Comparison of ENCODE assay signal across 9 mouse cellular contexts in the genomic region with DNA sequence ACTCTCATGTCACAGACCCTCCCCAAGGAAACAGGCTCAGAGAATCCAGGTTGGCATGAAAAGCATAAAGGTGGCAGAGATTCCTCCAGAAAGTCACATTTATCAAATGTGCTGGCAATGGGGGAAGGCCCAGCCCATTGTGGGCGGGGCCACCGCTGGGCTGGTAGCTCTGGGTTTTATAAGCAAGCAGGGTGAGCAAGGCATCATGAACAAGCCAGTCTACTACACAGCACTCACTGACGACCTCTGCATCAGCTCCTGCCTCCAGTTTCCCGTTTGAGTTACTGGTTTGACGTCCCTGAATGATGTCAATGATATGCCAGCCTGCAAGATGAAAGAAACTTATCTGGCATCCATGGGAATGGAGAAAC. TPM values are rescaled to one million over a fixed set of nuclear protein-coding genes. Genes with fewer than 3 reads are reported as not detected.
DNase-seq lines count a peak whose midpoint lies in the region; ATAC-seq and TF ChIP-seq lines count a peak whose summit lies in the region.
"Had no signal": no experiment of that assay in that cellular context is flagged by ENCODE, and none has a peak within 500 bp of the region (broad histone marks: within the 10 kb centered on the region; RNA-seq: fewer than 3 reads in every experiment).

No protein-coding gene starts in this region.

- no peaks in the 10 kb centered on the region for H3K27me3 ChIP-seq in kidney, embryonic 16.5 days (ENCODE audit: insufficient read depth, low read length)
- H3K27me3 ChIP-seq in megakaryocyte, embryonic 14.5 days (replicated peaks) = peaks cover 40% of the 10 kb centered on the region
- no peaks in the 10 kb centered on the region for H3K27me3 ChIP-seq in hindbrain, embryonic 16.5 days (replicated peaks; ENCODE audit: control insufficient read depth, insufficient read depth, low read length)
- H3K27me3 ChIP-seq: neural tube, embryonic 15.5 days had no signal

- ATAC-seq in kidney, embryonic 16.5 days (ENCODE audit: low FRiP score, low TSS enrichment) = no peak
- ATAC-seq in erythroblast, adult 5-6 weeks (replicated peaks; ENCODE audit: low FRiP score, poor library complexity, severe bottlenecking) = peak; percentile 82
- ATAC-seq in hindbrain, embryonic 16.5 days = no peak

- no peak for TF ChIP-seq CTCF in layer of hippocampus, adult 2 months (conservative IDR thresholded peaks at IDR 0.05)

- peak overlapping the region; percentile 17; the same call in 1 of the 2 replicates for H3K27ac ChIP-seq in kidney, embryonic 16.5 days (ENCODE audit: low read length)
- H3K27ac ChIP-seq in hindbrain, embryonic 16.5 days (ENCODE audit: low read depth, low read length) = no peak overlapping the region
- H3K27ac ChIP-seq in layer of hippocampus, adult 2 months = no peak overlapping the region
- H3K27ac ChIP-seq: neural tube, embryonic 15.5 days had no signal

- no peak overlapping the region for H3K4me3 ChIP-seq in kidney, embryonic 16.5 days (ENCODE audit: low read length)
- H3K4me3 ChIP-seq in megakaryocyte, embryonic 14.5 days (replicated peaks) = peak overlapping the region; percentile 77
- H3K4me3 ChIP-seq in hindbrain, embryonic 16.5 days (ENCODE audit: low read length) = no peak overlapping the region
- H3K4me3 ChIP-seq in layer of hippocampus, adult 2 months = no peak overlapping the region
- H3K4me3 ChIP-seq: neural tube, embryonic 15.5 days had no signal

- 31% methylated on average over 5 of the region's 5 CpGs for WGBS in kidney, embryonic 16.5 days
- 38% methylated on average over 5 of the region's 5 CpGs for WGBS in hindbrain, embryonic 16.5 days

- DNase-seq in kidney, adult 9 months = no peak
- peak; percentile 32 for DNase-seq in MEL-GATA-1-ER (ENCODE audit: extremely low read depth, low read depth)
- DNase-seq in layer of hippocampus, adult 2 months (ENCODE audit: low spot score in 2 of 2) = no peak
- DNase-seq in testis, postnatal 10 days (ENCODE audit: low spot score) = no peak

- H3K9me3 ChIP-seq in kidney, embryonic 16.5 days (ENCODE audit: low read length) = no peaks in the 10 kb centered on the region
- no peaks in the 10 kb centered on the region for H3K9me3 ChIP-seq in megakaryocyte, embryonic 14.5 days
- H3K9me3 ChIP-seq in hindbrain, embryonic 16.5 days (ENCODE audit: control insufficient read depth, low read length) = no peaks in the 10 kb centered on the region
- H3K9me3 ChIP-seq: neural tube, embryonic 15.5 days had no signal

- peaks cover 17% of the 10 kb centered on the region for H3K4me1 ChIP-seq in kidney, embryonic 16.5 days (ENCODE audit: insufficient read depth, low read length)
- H3K4me1 ChIP-seq in megakaryocyte, embryonic 14.5 days = peaks cover 47% of the 10 kb centered on the region
- peaks cover 2% of the 10 kb centered on the region; the same call in 1 of the 2 replicates for H3K4me1 ChIP-seq in hindbrain, embryonic 16.5 days (ENCODE audit: control insufficient read depth, insufficient read depth, low read depth, low read length)
- H3K4me1 ChIP-seq: neural tube, embryonic 15.5 days had no signal

- H3K9ac ChIP-seq in kidney, embryonic 16.5 days (replicated peaks; ENCODE audit: low read length) = no peak overlapping the region
- no peak overlapping the region; the same call in 1 of the 2 replicates for H3K9ac ChIP-seq in hindbrain, embryonic 16.5 days (ENCODE audit: low read depth, low read length)
- H3K9ac ChIP-seq: neural tube, embryonic 15.5 days had no signal

- no peaks in the 10 kb centered on the region for H3K36me3 ChIP-seq in kidney, embryonic 16.5 days (ENCODE audit: insufficient read depth, low read length)
- H3K36me3 ChIP-seq in megakaryocyte, embryonic 14.5 days (replicated peaks; ENCODE audit: low read length) = no peaks in the 10 kb centered on the region
- H3K36me3 ChIP-seq in hindbrain, embryonic 16.5 days (ENCODE audit: control insufficient read depth, insufficient read depth, low read length) = no peaks in the 10 kb centered on the region
- H3K36me3 ChIP-seq: neural tube, embryonic 15.5 days had no signal

- no peak overlapping the region for H3K4me2 ChIP-seq in kidney, embryonic 16.5 days (replicated peaks; ENCODE audit: low read depth, low read length)
- H3K4me2 ChIP-seq in hindbrain, embryonic 16.5 days (ENCODE audit: low read length) = no peak overlapping the region
- H3K4me2 ChIP-seq: neural tube, embryonic 15.5 days had no signal

RNA-seq across cellular contexts. Expression of gene Pacsin2, which starts 10.0 kb away (rescaled TPM):
- 85.4 and 92.0 TPM in 2 replicates for polyA plus RNA-seq in kidney, embryonic 16.5 days (2015; fragmentation: Nextera tagmentation; extraction: Ambion mirVana)
- 102 and 137 TPM in 2 replicates for total RNA-seq in erythroblast, adult 5-6 weeks (2015; ENCODE audit: low replicate concordance)
- 285 and 310 TPM in 2 replicates for total RNA-seq in erythroblast, adult 5-6 weeks (2017; ENCODE audit: low replicate concordance)
- polyA plus RNA-seq in megakaryocyte, embryonic 14.5 days (2012; ENCODE audit: insufficient read depth, low replicate concordance) = 39.9 and 82.1 TPM in 2 replicates
- 26.9 and 32.1 TPM in 2 replicates for polyA plus RNA-seq in hindbrain, embryonic 16.5 days (2015; fragmentation: Nextera tagmentation; extraction: Ambion mirVana)
- 100 to 1,000 TPM in 1 of 2 experiments, 10 to 100 TPM in 1; 99.7 to 104 TPM for total RNA-seq in layer of hippocampus, adult 2 months (2021)

RNA-seq across cellular contexts. Expression of gene Ttll1, which starts 36.2 kb away (rescaled TPM):
- polyA plus RNA-seq in kidney, embryonic 16.5 days (2015; fragmentation: Nextera tagmentation; extraction: Ambion mirVana) = 27.3 and 28.2 TPM in 2 replicates
- 8.4 and 8.5 TPM in 2 replicates for total RNA-seq in erythroblast, adult 5-6 weeks (2015; ENCODE audit: low replicate concordance)
- 1.8 and 8.3 TPM in 2 replicates for total RNA-seq in erythroblast, adult 5-6 weeks (2017; ENCODE audit: low replicate concordance)
- polyA plus RNA-seq in megakaryocyte, embryonic 14.5 days (2012; ENCODE audit: insufficient read depth, low replicate concordance) = 8.3 TPM in 1 of 2 replicates, not detected in the other
- 119 and 127 TPM in 2 replicates for polyA plus RNA-seq in hindbrain, embryonic 16.5 days (2015; fragmentation: Nextera tagmentation; extraction: Ambion mirVana)
- 10 to 100 TPM; 34.5 to 36.6 TPM for total RNA-seq in layer of hippocampus, adult 2 months (2021)

RNA-seq across cellular contexts. Expression of gene Bik, which starts 52.2 kb away (rescaled TPM):
- 11.7 and 11.9 TPM in 2 replicates for polyA plus RNA-seq in kidney, embryonic 16.5 days (2015; fragmentation: Nextera tagmentation; extraction: Ambion mirVana)
- total RNA-seq in erythroblast, adult 5-6 weeks (2015; ENCODE audit: low replicate concordance) = not detected in 2 replicates
- total RNA-seq in erythroblast, adult 5-6 weeks (2017; ENCODE audit: low replicate concordance) = 0.84 TPM in 1 of 2 replicates, not detected in the other
- 3.1 and 3.5 TPM in 2 replicates for polyA plus RNA-seq in megakaryocyte, embryonic 14.5 days (2012; ENCODE audit: insufficient read depth, low replicate concordance)
- 0.29 and 0.65 TPM in 2 replicates for polyA plus RNA-seq in hindbrain, embryonic 16.5 days (2015; fragmentation: Nextera tagmentation; extraction: Ambion mirVana)
- not detected for total RNA-seq in layer of hippocampus, adult 2 months (2021)
